Mouse (Mus musculus): ENCODE results near the gene BC034090. TPM values are rescaled to one million over a fixed set of nuclear protein-coding genes. Genes with fewer than 3 reads are reported as not detected.
"Not testable (repeated sequence)": the region's sequence is repeated elsewhere in the genome, so short reads cannot be mapped to it uniquely, and the experiment has no call there.

BC034090 gene
- polyA plus RNA-seq (2015; fragmentation: Nextera tagmentation; extraction: Ambion mirVana), result 2.3 and 2.8 TPM in 2 replicates

- DNase-seq (ENCODE audit: low spot score), result no peak
Measured at GRCm38 (mm10) chr1:155243797-155244770, at the start of gene BC034090. TSS of gene BC034090 (minus strand) at chr1:155244444.

- DNase-seq (ENCODE audit: low spot score), result peak; percentile 82
Measured at GRCm38 (mm10) chr1:155293446-155293845, 49.2 kb upstream of the BC034090 start.

DNA sequence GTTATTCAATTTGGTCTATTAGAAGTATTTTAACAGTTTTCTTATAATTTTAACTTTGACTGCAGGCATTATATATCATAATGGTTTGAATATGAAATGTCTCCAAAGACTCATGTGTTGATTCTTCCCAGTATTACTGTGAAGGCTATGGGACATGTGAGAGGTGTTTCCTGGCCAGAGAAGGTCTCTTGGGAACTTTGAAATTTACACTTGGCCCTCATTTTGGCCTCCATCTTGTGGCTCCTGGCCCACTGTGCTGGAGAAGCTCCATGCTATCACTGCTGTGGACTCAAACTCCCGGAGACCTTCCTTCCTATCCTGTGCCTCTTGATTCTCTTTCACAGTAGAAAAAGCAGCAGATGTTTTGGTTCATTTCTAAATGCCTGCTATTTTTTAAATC lies 45.2 kb upstream of the BC034090 start:
- no peak for DNase-seq (ENCODE audit: low spot score)

GRCm38 (mm10) chr1:155288033-155288432 lies 43.8 kb upstream of the BC034090 start:
- DNase-seq (ENCODE audit: low spot score), result no peak

- DNase-seq (ENCODE audit: low spot score), result no peak
Measured at GRCm38 (mm10) chr1:155283808-155284207, 39.6 kb upstream of the BC034090 start.

DNA sequence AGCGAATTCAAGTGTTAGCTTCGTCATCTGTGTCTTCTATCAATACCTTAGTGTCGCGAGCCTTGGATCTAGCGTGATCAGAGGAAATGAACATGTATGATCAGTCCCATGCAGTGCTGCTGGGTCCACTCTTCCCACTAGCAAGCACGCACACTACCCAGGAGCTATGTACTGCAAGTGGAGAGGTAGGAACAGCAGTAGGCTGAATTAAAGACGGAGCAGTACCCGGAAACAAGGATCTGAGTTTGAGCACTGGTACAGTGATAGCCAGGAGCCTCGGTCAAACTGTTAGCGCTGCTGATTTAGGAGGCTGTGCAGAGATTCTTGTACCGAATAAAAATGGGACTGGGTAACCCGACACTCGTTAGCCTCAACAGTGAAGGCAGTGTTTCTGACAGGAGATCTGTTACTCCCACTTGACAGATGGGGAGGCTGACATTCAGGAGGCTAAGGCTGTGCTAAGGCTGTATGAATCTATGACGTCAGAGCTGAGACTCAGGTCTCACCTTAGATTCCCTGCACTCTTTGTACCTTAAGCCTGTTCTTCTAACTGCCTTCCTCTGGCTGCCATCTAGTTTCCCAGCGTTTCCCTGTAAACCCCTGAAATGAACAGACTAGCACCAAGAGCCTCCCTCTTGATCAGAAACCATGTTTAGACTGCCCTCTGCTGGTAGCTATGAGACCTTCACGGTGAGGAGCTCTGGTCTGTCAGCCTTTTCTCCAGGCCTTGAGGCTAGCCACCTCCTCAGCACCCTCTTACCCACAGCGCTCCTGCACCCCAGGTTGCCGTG lies 37.0 kb upstream of the BC034090 start:
- peak; percentile 84 for DNase-seq (ENCODE audit: low spot score)

GRCm38 (mm10) chr1:155280306-155280705 lies 36.1 kb upstream of the BC034090 start:
- no peak for DNase-seq (ENCODE audit: low spot score)

DNA sequence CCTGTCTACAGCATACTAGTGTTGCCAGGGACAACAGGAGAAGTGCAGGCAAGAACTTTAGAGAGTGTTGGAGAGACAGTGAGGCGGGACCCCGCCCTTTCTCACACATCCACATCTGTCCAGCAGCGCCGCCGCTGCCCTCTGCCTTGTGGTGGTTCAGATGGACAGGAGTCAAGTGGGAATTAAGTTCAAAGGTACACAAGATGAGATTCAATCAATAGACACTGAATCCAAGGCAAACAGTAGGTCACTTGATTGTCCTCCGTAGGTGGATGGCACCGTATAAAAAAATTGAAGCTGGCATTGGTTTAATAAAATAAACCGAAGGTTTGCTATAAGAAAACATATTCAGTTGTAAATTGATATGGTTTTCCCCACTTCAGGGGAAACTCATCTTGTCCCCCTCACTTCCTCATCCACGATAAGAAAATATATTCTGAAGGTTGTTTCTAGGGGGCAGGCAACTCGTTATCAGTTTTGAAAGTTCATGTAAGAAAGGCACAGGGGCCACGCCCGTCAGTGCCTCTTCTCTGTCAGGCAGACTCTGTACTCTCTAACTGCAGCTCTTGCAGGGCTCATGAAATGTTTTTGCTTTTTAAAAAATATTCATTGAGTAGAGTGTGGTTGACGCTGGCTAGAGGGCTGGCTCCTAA lies 32.3 kb upstream of the BC034090 start:
- no peak for DNase-seq (ENCODE audit: low spot score)

DNA sequence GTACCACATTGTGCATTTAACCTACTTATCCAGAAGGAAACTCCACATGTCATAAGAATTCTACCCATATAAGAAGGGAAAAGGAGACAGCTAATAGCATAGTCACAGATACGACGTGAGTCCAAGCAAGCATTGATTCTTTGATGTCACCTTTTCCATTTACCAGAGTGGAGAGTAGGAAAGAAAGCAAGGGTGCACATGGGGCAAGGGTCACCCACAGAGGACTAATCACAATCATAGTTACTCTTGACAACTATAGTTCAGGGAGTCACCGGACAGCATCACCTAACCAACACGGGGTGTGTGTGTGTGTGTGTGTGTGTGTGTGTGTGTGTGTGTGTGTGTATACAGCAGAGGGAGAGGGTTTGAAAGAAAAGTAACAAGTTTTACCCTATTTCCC lies 31.5 kb upstream of the BC034090 start:
- no peak for DNase-seq (ENCODE audit: low spot score)

- no peak for DNase-seq (ENCODE audit: low spot score)
Measured at GRCm38 (mm10) chr1:155274976-155275375, 30.7 kb upstream of the BC034090 start.

DNA sequence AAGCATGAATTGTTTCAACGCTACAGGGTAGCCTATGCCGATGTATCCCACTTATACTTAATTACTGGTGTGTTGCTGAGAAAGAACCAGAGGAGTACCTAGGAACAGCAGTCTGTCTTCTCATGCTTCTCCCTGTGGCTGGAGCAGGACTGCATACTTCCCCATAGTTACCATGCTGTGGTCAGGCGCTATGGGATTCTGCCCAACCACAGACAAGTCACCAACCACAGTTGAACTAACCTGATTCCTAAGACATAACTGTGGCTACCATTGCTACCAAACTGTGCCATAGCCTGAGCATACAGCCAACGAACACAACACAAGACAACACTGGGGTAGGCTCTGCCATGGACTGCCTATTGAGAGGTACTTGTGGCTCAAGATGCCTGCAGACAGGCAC lies 28.7 kb upstream of the BC034090 start:
- DNase-seq (ENCODE audit: low spot score), result no peak

- not testable (repeated sequence) for DNase-seq (ENCODE audit: low spot score)
Measured at GRCm38 (mm10) chr1:155262496-155262895, 18.3 kb upstream of the BC034090 start.

- DNase-seq (ENCODE audit: low spot score), result no peak
Measured at GRCm38 (mm10) chr1:155254309-155254708, 10.1 kb upstream of the BC034090 start.

- DNase-seq (ENCODE audit: low spot score), result no peak
Measured at GRCm38 (mm10) chr1:155253126-155253525, 8.9 kb upstream of the BC034090 start.

GRCm38 (mm10) chr1:155252631-155253121 lies 8.4 kb upstream of the BC034090 start:
- DNase-seq (ENCODE audit: low spot score), result no peak

DNA sequence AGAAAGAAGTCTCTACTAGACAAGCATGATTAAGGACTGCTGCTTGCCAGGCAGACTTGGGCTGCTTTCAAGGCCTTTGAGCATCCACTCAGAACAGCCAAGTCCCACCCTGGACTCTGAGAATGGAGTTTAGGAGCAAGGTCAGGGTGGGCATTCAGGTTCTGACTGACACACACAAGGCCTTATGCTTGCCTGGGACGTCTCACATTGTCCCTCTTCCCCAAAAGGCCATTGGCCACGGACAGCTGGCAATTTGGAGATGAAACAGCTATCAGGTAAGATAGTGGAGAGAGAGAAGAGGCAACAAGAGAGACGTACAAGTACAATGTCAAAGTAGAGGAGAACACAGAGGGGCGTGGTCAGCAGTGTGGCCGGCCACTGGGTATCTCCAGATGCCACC lies 7.4 kb upstream of the BC034090 start:
- DNase-seq (ENCODE audit: low spot score), result no peak

DNA sequence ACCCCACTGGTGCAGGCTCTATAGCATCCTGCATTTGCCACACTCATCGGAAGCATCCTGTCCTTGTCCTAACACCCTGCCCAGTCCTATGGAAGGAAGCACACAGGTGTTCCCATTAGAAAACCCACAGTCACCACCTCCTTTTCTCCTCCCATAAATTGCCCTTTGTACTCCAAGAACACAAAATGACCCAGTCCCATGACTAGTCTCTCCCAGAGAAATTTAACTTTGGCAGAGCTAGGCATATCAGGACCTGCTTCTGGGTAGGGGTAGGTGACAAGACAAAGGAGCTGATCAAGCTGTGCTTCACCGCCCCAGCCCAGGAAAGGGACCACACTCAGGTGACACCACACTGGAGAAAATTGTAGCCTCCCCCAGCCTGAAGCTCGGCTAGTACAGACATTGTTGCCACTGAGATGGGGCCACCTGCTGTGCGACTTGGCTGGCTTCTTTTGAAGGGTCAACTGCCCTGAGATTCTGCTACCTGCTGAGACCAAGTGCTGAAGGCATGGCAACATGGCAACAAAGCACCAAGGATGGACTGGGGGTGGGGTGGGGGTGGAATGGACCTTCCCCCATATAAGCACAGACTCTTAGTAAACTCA lies 6.4 kb upstream of the BC034090 start:
- DNase-seq (ENCODE audit: low spot score), result no peak

DNA sequence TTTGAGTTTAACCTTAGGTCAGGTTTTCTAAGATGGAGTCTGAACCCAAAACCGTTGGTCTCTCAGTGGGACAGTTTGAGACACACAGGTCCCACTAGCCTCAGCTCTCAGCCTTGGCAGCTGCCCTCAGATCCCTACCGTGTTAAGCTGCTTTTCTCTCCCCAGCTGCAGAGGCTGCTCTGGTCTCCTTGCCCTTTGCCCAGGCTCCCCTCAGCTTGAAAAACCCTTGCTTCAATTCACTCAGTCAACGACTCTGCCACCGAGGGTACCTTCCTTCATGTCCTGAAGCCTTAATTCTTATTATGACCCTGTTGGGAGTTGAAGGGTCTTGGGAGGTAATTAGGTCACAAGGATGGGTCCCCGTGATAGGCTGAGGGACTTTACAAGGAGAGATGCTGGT lies 5.7 kb upstream of the BC034090 start:
- DNase-seq (ENCODE audit: low spot score), result no peak

GRCm38 (mm10) chr1:155248041-155248440 lies 3.8 kb upstream of the BC034090 start:
- no peak for DNase-seq (ENCODE audit: low spot score)

- no peak for DNase-seq (ENCODE audit: low spot score)
Measured at GRCm38 (mm10) chr1:155247441-155247840, 3.2 kb upstream of the BC034090 start.

GRCm38 (mm10) chr1:155245516-155245915 lies 1.3 kb upstream of the BC034090 start:
- no peak for DNase-seq (ENCODE audit: low spot score)

All from thymus, postnatal 0 days (tissue).